Mouse (Mus musculus): Measurements from ENCODE around the gene Men1. TPM values are rescaled to one million over a fixed set of nuclear protein-coding genes. Genes with fewer than 3 reads are reported as not detected.

The Men1 gene
- polyA plus RNA-seq, 3 experiments from 2014 or later: 15.8 to 18.7 (median 16.3) TPM

Other genes with a start within 250 kb of the Men1 start
- gene Cdca5, start 250.0 kb upstream of the Men1 start, polyA plus RNA-seq (2017; shearing (Covaris generic)): 10 to 100 TPM in 1 of 3 experiments, 1 to 10 TPM in 2; 2.4 to 24.7 (median 4.4) TPM
- gene AC131692.1, start 240.6 kb upstream of the Men1 start, polyA plus RNA-seq (2017; shearing (Covaris generic)): under 1 TPM in 1 of 3 experiments, not detected in 2; 0.48 TPM
- gene Naaladl1, start 229.2 kb upstream of the Men1 start, polyA plus RNA-seq (2017; shearing (Covaris generic)): under 1 TPM in 1 of 3 experiments, not detected in 2; 0.33 TPM
- gene Sac3d1, start 216.3 kb upstream of the Men1 start, polyA plus RNA-seq (2017; shearing (Covaris generic)): 1 to 10 TPM; 1.4 to 4.4 (median 3.3) TPM
- 10 to 100 TPM; 17.2 to 21.8 (median 20.4) TPM for gene Snx15, start 206.7 kb upstream of the Men1 start, polyA plus RNA-seq (2017; shearing (Covaris generic))
- gene Batf2, start 194.0 kb upstream of the Men1 start, polyA plus RNA-seq (2017; shearing (Covaris generic)): not detected
- 10 to 100 TPM; 14.3 to 31.0 (median 21.9) TPM for gene Arl2, start 193.4 kb upstream of the Men1 start, polyA plus RNA-seq (2017; shearing (Covaris generic))
- under 1 TPM in 2 of 3 experiments, not detected in 1; 0.55 to 0.79 TPM for gene Majin, start 150.6 kb upstream of the Men1 start, polyA plus RNA-seq (2017; shearing (Covaris generic))
- gene Gpha2, start 108.6 kb upstream of the Men1 start, polyA plus RNA-seq (2017; shearing (Covaris generic)): not detected
- 1 to 10 TPM; 1.7 to 3.3 (median 2.2) TPM for gene Ppp2r5b, start 99.1 kb upstream of the Men1 start, polyA plus RNA-seq (2017; shearing (Covaris generic))
- gene Atg2a, start 93.3 kb upstream of the Men1 start, polyA plus RNA-seq (2017; shearing (Covaris generic)): 10 to 100 TPM in 2 of 3 experiments, 1 to 10 TPM in 1; 8.1 to 12.6 (median 11.5) TPM
- 10 to 100 TPM; 10.8 to 36.2 (median 11.4) TPM for gene Ehd1, start 58.3 kb upstream of the Men1 start, polyA plus RNA-seq (2017; shearing (Covaris generic))
- under 1 TPM; 0.15 to 0.36 (median 0.26) TPM for gene Cdc42bpg, start 28.5 kb upstream of the Men1 start, polyA plus RNA-seq (2017; shearing (Covaris generic))
- gene Map4k2, start 6.2 kb downstream of the Men1 start, polyA plus RNA-seq (2017; shearing (Covaris generic)): 100 to 1,000 TPM in 1 of 3 experiments, 10 to 100 TPM in 2; 68.4 to 105 (median 88.5) TPM
- gene Sf1, start 28.7 kb downstream of the Men1 start, polyA plus RNA-seq (2017; shearing (Covaris generic)): 10 to 100 TPM; 53.3 to 63.5 (median 59.1) TPM
- gene Pygm, start 49.4 kb downstream of the Men1 start, polyA plus RNA-seq (2017; shearing (Covaris generic)): 1 to 10 TPM; 3.4 to 6.5 (median 5.7) TPM
- gene Rasgrp2, start 64.4 kb downstream of the Men1 start, polyA plus RNA-seq (2017; shearing (Covaris generic)): 100 to 1,000 TPM in 1 of 3 experiments, 10 to 100 TPM in 2; 59.9 to 201 (median 68.4) TPM
- under 1 TPM in 1 of 3 experiments, not detected in 2; 0.26 TPM for gene Nrxn2, start 83.8 kb downstream of the Men1 start, polyA plus RNA-seq (2017; shearing (Covaris generic))
- not detected for gene Slc22a12, start 208.1 kb downstream of the Men1 start, polyA plus RNA-seq (2017; shearing (Covaris generic))